Mouse (Mus musculus): Measurements from ENCODE around the gene Tacc3.

Tacc3 gene

DNA sequence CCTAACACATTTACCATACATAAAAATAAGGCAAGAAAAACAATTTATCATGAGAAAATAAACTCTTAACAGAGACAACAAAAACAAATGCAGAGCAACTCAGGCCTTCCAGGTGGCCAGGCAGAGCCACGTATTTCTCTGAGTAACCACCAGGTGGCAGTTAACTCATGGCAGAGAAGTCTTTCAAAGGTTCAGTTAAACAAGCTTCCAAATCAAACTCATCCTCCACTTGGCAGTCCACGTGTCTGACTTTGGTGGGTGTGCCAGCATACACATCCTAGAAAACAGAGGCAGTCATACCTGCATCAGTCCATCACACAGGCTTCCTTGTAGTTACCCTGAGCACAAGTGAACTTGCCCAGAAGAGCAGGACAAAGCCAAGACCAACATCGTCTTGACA lies 17.3 kb upstream of the Tacc3 start:
- no peak for TF ChIP-seq GATA4 (IDR thresholded peaks at IDR 0.05; ENCODE audit: insufficient replicate concordance, low read length)

DNA sequence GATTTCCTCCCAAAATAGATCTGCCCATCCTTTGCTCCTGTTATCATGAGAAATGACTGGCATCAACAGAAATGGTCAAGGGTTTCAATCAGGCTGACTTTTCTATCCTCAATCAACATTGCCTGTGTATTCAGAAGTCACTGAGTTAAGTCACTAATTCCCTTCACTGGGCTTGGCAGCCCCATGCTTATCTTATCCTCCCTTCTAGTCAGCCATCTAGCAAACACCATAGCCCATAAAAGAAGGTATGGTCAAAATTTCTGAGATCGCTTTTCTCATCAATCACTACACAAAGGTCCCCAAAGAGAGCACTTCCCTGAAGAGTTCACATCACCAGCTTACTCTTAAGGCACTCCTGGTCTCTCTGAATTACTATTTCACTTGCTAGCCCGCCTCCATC lies 6.9 kb upstream of the Tacc3 start:
- TF ChIP-seq GATA4 (IDR thresholded peaks at IDR 0.05; ENCODE audit: insufficient replicate concordance, low read length): no peak

DNA sequence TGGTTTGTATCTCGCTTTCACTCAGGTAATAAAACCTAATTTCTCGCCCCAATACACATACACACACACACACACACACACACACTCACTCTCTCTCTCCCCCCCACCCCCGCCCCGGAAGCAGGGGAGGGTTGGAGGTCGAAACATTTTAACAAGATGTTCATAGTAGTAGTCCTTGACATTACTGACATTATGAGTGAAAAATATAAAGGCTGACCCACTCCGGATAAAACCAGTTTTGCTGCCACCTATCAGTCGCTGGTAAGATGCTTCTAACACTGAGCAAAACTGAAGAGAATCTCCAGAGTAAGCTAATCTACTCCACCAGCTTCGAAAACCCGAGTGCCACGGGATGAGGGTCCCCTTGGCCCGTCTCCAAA lies 6.4 kb upstream of the Tacc3 start:
- TF ChIP-seq GATA4 (IDR thresholded peaks at IDR 0.05; ENCODE audit: insufficient replicate concordance, low read length): no peak

DNA sequence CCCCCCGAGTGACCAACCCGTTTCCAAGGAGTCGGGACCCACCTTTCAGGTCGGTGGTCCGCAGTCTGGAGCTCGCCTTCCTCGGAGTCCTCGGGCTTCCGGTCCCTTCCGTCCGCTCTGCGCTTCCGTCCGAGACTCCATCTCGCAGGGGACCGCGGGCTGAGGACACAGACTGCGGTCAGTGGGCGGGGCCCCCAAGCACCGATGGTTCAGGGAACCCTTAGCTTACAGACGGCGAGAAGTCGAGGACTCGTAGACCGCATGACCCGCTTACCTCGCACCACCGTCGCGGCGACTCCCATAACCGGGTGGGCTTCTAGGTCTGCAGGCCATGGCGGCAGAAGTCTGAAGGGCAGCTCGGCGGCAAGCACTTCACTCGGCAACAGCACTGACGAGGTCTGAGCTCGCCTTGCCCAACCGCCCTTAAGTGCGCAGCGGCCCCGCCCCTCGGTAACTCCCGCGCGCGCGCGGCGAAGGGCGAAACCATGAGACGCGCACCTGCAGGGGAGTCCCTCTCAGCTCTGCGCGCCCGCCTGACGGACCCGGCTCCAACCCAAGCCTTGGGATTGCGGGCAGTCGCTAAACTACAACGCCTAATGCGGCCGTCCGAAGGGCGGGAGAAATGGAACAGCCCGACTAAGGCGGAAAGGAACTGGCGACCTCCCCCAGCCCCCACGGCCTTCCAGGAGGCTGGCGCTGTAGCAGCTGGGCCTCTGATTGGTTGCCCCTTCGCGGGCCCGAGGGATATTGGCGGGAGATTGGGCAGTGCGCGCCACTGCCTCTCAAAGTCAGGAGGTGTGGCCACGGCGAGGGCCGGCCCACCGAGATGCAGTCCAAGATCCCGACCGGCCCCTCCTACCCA lies 5.8 kb upstream of the Tacc3 start, which contains the start of gene Slbp:
Gene Slbp (minus strand): TSS at position 654 of the 862 bp plus-strand sequence.
- TF ChIP-seq GATA4 (IDR thresholded peaks at IDR 0.05; ENCODE audit: insufficient replicate concordance, low read length): peak; percentile 63; the same call in 1 of the 2 replicates

DNA sequence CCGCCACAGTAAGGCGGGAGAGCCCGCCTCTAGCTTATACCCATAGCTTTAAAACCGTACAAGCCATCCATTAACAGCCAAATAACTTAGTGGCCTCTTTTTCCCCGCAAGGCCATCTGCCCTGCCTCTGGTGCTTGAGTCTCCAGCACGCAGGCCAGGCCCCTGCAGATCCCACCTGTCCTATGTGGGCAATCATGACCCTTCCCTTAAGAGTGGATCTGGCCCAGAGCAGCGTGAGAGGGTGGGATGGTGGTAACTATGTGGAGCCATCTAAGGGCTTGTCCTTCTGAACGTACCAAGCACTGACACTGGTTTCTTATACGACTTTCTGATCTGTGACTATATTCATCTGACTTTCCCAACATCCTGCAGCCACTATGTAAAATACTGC lies 5.2 kb upstream of the Tacc3 start:
- no peak for TF ChIP-seq GATA4 (IDR thresholded peaks at IDR 0.05; ENCODE audit: insufficient replicate concordance, low read length)

DNA sequence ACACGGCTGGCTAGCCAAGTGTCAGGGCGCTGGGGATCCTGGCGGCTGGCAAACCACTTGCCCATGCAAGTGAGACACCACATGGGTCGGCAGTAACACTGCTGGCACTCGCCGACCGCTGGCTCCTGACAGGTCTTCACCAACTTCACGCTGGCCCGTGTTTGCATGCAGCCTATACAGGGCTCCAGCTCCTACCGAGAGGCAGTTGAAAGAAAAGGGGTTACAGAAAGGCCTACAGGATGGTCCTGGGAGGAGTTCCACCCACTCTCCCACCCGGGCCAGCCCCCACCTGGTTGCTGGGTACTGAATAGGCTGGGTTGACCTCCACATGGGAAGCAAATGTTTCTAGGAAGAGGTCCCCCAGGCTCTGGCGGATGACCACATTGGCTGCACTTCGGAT lies 3.5 kb upstream of the Tacc3 start:
- TF ChIP-seq GATA4 (IDR thresholded peaks at IDR 0.05; ENCODE audit: insufficient replicate concordance, low read length): no peak

DNA sequence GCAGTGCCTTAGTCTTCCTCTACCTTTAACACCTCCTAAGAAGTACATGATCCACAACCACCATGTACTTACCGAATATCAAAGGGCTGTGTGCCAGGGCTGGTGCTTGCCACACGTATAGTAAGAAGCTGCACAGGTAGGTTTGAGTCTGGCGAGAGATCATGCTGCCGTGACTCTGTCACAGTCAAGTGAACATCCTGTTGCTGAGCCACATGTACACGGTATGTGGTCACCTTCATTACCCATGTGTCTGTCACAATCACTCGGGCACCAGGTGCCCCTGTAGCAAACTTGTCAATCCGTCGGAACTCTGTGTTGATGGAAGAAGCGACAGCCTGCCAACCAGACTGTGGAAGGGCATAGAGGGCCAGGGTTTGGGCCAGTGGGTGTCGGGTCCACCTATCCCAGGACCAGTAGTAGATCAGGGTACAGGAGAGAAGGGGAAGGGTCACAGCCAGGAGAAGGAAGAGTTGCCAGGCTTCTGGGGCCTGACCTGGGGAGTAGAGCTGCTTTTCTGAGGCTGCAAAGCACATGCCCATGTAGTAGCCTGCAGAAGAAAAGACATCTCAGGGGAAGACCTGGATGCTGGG lies 2.6 kb upstream of the Tacc3 start:
- TF ChIP-seq GATA4 (IDR thresholded peaks at IDR 0.05; ENCODE audit: insufficient replicate concordance, low read length): no peak

DNA sequence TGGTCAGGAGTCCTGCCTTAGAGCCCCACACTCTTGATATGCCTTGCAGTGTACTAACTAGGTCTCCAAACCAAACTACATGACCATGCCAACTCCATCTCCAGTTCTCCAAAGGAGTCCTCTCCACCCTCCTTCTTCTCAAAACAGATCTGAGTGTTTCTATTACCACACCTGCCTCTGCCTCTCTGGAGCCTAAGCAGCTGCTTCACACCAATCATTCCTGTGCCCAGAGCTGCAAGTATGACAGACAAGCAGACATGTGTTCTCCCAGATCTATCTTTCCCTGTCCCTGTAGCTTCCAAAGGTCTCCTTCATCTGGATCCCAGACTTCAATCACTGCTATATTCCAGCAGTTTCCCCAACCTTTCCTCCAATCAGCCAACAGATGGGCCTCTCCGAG lies 1.2 kb upstream of the Tacc3 start:
- no peak for TF ChIP-seq GATA4 (IDR thresholded peaks at IDR 0.05; ENCODE audit: insufficient replicate concordance, low read length)

DNA sequence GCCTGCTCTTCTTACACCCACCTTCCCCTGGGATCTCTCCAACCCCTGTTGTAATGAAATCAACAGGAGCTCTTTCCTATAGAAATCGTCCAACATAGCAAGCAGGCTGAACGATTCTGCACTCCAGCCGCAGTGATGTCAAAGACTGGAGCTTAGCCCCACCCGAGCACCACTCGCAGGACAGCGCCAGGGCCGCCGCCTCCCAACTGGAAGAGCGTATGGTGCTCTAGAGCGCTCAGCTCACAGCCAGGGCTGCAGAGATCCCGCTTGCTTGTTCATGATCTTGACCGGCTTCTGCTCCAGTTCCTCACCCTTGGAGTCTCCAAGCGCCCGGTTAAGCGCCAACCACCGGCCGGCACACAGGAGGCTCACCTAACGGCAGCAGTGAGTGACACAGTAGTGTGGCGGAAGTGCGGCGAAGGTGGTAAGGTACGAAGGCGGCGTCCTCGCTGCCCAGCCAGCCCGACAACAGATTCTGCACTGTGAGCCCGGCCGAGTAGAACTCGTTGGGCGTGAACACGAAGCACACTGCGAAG lies 609 bp upstream of the Tacc3 start:
- TF ChIP-seq GATA4 (IDR thresholded peaks at IDR 0.05; ENCODE audit: insufficient replicate concordance, low read length): no peak

DNA sequence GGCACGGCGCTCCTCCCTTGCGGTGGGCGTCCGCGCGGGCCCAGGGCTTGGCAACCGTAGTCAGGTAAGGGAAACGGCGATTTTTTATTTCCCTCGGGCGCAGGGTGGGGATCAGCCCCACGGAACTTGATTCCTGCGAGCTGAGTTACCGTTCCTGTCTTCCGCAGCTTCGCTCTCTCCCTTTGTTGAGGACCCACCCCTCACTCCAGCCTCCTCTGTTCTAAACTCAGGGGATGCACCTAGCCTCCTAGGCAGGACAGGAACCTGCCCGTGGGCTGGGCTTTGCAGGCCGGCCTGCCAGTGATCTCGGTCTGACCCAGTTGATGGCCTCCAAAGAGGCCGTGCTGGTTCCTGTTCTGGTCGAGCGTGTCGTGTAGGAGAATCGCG lies 729 bp downstream of the Tacc3 start:
- no peak for TF ChIP-seq GATA4 (IDR thresholded peaks at IDR 0.05; ENCODE audit: insufficient replicate concordance, low read length)

DNA sequence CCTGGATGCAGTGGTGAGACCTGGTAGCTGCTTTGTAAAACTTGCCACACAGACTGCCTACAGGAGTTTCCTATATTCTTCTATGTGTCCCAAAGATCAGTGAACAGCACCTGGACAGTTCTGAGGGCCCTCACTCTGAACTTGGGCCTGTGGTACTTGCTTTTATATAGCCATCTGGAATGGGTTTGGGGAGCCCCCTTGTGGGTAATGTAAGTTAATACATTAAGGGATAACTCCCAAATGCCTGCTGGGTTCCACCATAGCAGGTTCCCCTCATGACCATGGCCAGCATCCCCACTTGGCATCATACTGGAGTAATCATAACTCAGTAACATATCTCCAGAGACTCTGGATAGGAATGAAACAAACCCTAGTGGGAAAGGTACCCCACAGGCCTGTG lies 10.3 kb downstream of the Tacc3 start:
- TF ChIP-seq GATA4 (IDR thresholded peaks at IDR 0.05; ENCODE audit: insufficient replicate concordance, low read length): no peak

DNA sequence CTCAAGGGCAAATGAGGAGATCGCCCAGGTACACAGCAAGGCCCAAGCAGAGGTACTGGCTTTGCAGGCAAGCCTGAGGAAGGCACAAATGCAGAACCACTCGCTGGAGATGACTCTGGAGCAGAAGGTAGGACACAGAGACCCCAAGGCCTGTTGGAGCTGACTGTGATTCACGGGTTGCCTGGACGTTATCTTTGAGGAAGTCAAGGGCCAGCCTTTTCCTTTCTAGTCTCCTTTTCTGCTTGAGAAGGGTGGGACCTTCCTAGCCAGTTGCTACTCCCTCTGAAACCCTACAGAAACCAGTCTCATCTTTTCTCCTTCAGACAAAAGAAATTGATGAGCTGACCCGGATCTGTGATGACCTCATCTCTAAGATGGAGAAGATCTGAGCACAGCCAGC lies 13.7 kb downstream of the Tacc3 start:
- TF ChIP-seq GATA4 (IDR thresholded peaks at IDR 0.05; ENCODE audit: insufficient replicate concordance, low read length): no peak

DNA sequence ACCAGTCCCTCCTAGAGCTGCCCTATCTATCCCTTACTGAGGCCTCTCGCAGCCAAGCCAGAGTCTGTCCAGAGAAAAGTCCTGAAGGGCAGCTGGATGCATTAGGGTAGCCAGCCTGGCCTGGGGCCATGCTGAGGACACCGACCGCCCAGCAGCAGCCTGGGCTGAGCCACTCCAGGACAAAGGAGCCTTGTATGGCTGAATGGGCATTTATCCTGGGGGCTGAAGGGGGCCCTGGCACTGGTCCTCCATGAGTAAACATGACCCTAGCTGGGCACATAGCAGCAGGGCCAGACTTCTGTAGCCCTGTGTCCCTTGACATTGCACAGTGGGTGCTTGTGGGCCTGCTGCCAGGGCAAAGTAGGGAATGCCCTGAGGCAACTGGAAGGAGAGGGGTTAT lies 16.5 kb downstream of the Tacc3 start:
- TF ChIP-seq GATA4 (IDR thresholded peaks at IDR 0.05; ENCODE audit: insufficient replicate concordance, low read length): no peak

DNA sequence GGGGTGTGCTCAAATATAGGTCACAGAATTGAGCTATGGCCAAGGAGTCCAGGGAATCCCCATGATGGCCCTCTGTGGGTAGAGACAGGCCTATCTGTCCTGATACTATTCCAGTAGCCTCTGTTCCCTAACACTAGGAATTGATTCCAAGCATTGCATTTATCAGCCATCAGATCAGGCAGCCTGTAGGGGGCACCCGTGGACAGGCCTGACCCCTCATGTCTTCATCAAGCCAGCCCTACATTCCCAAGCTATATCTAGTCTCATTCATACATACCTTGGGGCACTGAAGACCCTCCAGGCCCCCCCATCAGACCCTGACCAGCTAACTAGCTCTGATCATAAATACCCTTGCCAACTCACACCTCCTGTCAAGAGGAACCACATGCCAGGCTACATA lies 18.0 kb downstream of the Tacc3 start:
- no peak for TF ChIP-seq GATA4 (IDR thresholded peaks at IDR 0.05; ENCODE audit: insufficient replicate concordance, low read length)

DNA sequence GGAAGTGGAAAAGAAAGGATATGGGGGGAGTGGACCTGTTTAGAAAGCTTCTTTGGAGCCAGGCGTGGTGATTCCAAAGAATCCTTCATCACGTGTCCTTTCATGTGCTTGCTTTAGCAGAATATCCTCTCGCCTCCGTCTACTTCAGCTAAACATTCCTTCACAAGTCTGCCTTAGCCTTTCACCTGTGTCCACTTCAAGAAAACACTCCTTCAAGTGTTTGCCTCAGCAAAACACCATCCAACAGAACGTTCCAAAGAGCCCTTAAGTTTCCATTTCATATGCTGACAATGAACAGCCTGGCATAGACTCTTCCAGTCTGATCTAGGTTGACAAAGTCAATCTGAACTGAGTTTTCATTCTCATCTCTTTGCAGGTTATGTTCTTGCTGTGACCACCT lies 20.3 kb downstream of the Tacc3 start:
- TF ChIP-seq GATA4 (IDR thresholded peaks at IDR 0.05; ENCODE audit: insufficient replicate concordance, low read length): no peak

DNA sequence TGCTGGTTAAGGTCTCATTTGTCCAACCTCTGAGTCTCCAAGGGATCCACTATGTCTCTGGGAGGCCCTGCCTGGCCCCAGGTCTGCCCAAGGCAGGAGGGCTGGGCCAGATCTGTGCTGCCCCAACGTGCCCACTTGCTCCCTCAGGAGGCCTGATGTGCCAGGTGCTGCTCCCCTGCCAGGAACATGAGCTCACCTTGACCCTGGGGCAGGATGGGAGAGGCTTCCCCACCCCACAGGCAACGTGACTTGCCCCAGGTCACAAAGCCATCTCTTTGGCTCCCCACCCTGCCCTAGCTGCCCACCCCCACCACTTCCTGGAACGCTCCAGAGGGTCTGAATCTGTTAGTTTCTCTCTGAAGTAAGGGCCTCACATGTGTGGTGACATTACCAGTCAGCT lies 23.1 kb downstream of the Tacc3 start:
- no peak for TF ChIP-seq GATA4 (IDR thresholded peaks at IDR 0.05; ENCODE audit: insufficient replicate concordance, low read length)

Data from liver, adult (tissue).